In the genomic region with DNA sequence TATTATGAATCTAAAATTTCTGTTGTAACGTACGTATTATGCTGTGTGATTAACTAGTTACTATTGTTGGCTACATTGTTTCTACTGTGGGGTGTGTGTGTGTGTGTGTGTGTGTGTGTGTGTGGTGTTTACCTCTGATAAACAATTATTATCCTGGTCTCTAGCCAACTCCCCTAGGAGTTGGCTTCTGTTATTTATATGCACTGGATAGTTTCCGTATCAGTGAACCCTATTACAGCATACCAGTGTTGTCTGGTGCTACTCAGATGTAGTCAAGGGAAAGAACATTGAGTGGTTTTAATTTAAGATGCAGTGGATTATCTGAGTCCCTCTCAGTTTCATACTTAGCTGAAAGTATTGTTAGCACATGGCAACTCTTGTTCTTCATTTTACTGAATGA, we compare ENCODE assay signal across 13 mouse cellular contexts.
DNase-seq lines count a peak whose midpoint lies in the region; ATAC-seq lines count a peak whose summit lies in the region.
"Had no signal": no experiment of that assay in that cellular context is flagged by ENCODE, and none has a peak within 500 bp of the region (broad histone marks: within the 10 kb centered on the region; RNA-seq: fewer than 3 reads in every experiment).

No protein-coding gene starts in this region.

- peak; percentile 68; the same call in 1 of the 2 replicates for ATAC-seq in heart, embryonic 14.5 days (ENCODE audit: insufficient number of reproducible peaks, insufficient read depth, low FRiP score, low read depth)
- no peak for ATAC-seq in heart, embryonic 12.5 days (ENCODE audit: insufficient number of reproducible peaks, low FRiP score)
- 0 out of 2 replicates have a peak, but pooled peaks have one; percentile 52 for ATAC-seq in midbrain, embryonic 12.5 days (ENCODE audit: low FRiP score, low read depth)
- no peak for ATAC-seq in midbrain, embryonic 16.5 days
- ATAC-seq in forebrain, embryonic 16.5 days: peak; percentile 47
- ATAC-seq: activated CD4-positive, CD25-positive, alpha-beta regulatory T cell, adult 4 months had no signal

- H3K27ac ChIP-seq in heart, embryonic 14.5 days (replicated peaks in 1 of 2; ENCODE audit: control insufficient read depth in 1 of 2, insufficient read depth in 1 of 2, low read depth in 2 of 2, low read length in 2 of 2): 0 out of 4 replicates have a peak overlapping the region, but pooled peaks of 1 of the 2 experiments have one; percentile 50
- H3K27ac ChIP-seq in heart, embryonic 12.5 days (ENCODE audit: poor library complexity, severe bottlenecking): no peak overlapping the region
- H3K27ac ChIP-seq in midbrain, embryonic 12.5 days (replicated peaks): no peak overlapping the region
- no peak overlapping the region for H3K27ac ChIP-seq in midbrain, embryonic 16.5 days (ENCODE audit: low read length)
- H3K27ac ChIP-seq in forebrain, embryonic 16.5 days (ENCODE audit: low read length): no peak overlapping the region
- H3K27ac ChIP-seq: kidney, embryonic 15.5 days; liver, embryonic 14.5 days had no signal

- no peaks in the 10 kb centered on the region for H3K27me3 ChIP-seq in heart, embryonic 14.5 days (ENCODE audit: control insufficient read depth, insufficient read depth, low read length)
- no peaks in the 10 kb centered on the region for H3K27me3 ChIP-seq in heart, embryonic 12.5 days (replicated peaks)
- H3K27me3 ChIP-seq in midbrain, embryonic 12.5 days: no peaks in the 10 kb centered on the region
- H3K27me3 ChIP-seq in midbrain, embryonic 16.5 days (ENCODE audit: control insufficient read depth, insufficient read depth, low read depth, low read length): no peaks in the 10 kb centered on the region
- H3K27me3 ChIP-seq in forebrain, embryonic 16.5 days (replicated peaks; ENCODE audit: control insufficient read depth, insufficient read depth, low read length): no peaks in the 10 kb centered on the region
- H3K27me3 ChIP-seq: kidney, embryonic 15.5 days had no signal

- peaks cover 0 to 7% of the 10 kb centered on the region in 2 experiments; a peak in 2 of 4 replicates for H3K4me1 ChIP-seq in heart, embryonic 14.5 days (ENCODE audit: control insufficient read depth in 2 of 2, insufficient read depth in 2 of 2, low read length in 2 of 2)
- H3K4me1 ChIP-seq in heart, embryonic 12.5 days (replicated peaks): no peaks in the 10 kb centered on the region
- H3K4me1 ChIP-seq in midbrain, embryonic 12.5 days: no peaks in the 10 kb centered on the region
- H3K4me1 ChIP-seq in midbrain, embryonic 16.5 days (ENCODE audit: control insufficient read depth, insufficient read depth, low read length): no peaks in the 10 kb centered on the region
- H3K4me1 ChIP-seq in forebrain, embryonic 16.5 days (replicated peaks; ENCODE audit: control insufficient read depth, insufficient read depth, low read length): peaks cover 7% of the 10 kb centered on the region
- H3K4me1 ChIP-seq: kidney, embryonic 15.5 days had no signal

- no peaks in the 10 kb centered on the region for H3K9me3 ChIP-seq in heart, embryonic 14.5 days (ENCODE audit: control insufficient read depth, low read length)
- H3K9me3 ChIP-seq in heart, embryonic 12.5 days (replicated peaks): no peaks in the 10 kb centered on the region
- no peaks in the 10 kb centered on the region for H3K9me3 ChIP-seq in midbrain, embryonic 12.5 days
- no peaks in the 10 kb centered on the region for H3K9me3 ChIP-seq in midbrain, embryonic 16.5 days (replicated peaks; ENCODE audit: control insufficient read depth, low read length, poor library complexity, severe bottlenecking)
- no peaks in the 10 kb centered on the region for H3K9me3 ChIP-seq in forebrain, embryonic 16.5 days (ENCODE audit: control insufficient read depth, low read length)
- H3K9me3 ChIP-seq: kidney, embryonic 15.5 days had no signal

- DNase-seq in retina, postnatal 1 day: peak; percentile 19
- DNase-seq in spleen, adult 12 weeks (ENCODE audit: low spot score): no peak
- DNase-seq: cerebellum, adult 11-12 months; lung, postnatal 14 days; thymus, postnatal 4 days had no signal

- no peak overlapping the region for H3K4me3 ChIP-seq in heart, embryonic 14.5 days (ENCODE audit: control insufficient read depth in 1 of 2, insufficient read depth in 1 of 2, low read depth in 1 of 2, low read length in 2 of 2)
- H3K4me3 ChIP-seq in heart, embryonic 12.5 days: no peak overlapping the region
- no peak overlapping the region for H3K4me3 ChIP-seq in midbrain, embryonic 12.5 days
- H3K4me3 ChIP-seq in midbrain, embryonic 16.5 days (ENCODE audit: low read depth, low read length): no peak overlapping the region
- no peak overlapping the region for H3K4me3 ChIP-seq in forebrain, embryonic 16.5 days (replicated peaks; ENCODE audit: low read length)
- H3K4me3 ChIP-seq: kidney, embryonic 15.5 days had no signal

- H3K36me3 ChIP-seq in heart, embryonic 14.5 days (ENCODE audit: control insufficient read depth, insufficient read depth, low read length): no peaks in the 10 kb centered on the region
- no peaks in the 10 kb centered on the region for H3K36me3 ChIP-seq in heart, embryonic 12.5 days
- H3K36me3 ChIP-seq in midbrain, embryonic 12.5 days: no peaks in the 10 kb centered on the region
- H3K36me3 ChIP-seq in midbrain, embryonic 16.5 days (ENCODE audit: control insufficient read depth, insufficient read depth, low read length): no peaks in the 10 kb centered on the region
- H3K36me3 ChIP-seq in forebrain, embryonic 16.5 days (ENCODE audit: control insufficient read depth, insufficient read depth): no peaks in the 10 kb centered on the region
- H3K36me3 ChIP-seq: kidney, embryonic 15.5 days had no signal

- 52% methylated on average over 3 of the region's 3 CpGs for WGBS in heart, embryonic 14.5 days
- WGBS in heart, embryonic 12.5 days: 70% methylated on average over 3 of the region's 3 CpGs
- 88% methylated on average over 3 of the region's 3 CpGs for WGBS in midbrain, embryonic 12.5 days
- WGBS in midbrain, embryonic 16.5 days: 72% methylated on average over 3 of the region's 3 CpGs
- 41% methylated on average over 3 of the region's 3 CpGs for WGBS in forebrain, embryonic 16.5 days

- H3K4me2 ChIP-seq in heart, embryonic 14.5 days (ENCODE audit: low read length): peak overlapping the region; percentile 31
- H3K4me2 ChIP-seq in heart, embryonic 12.5 days: no peak overlapping the region
- no peak overlapping the region for H3K4me2 ChIP-seq in midbrain, embryonic 12.5 days (replicated peaks)
- H3K4me2 ChIP-seq in midbrain, embryonic 16.5 days (ENCODE audit: low read length): no peak overlapping the region
- no peak overlapping the region for H3K4me2 ChIP-seq in forebrain, embryonic 16.5 days (ENCODE audit: low read length)
- H3K4me2 ChIP-seq: kidney, embryonic 15.5 days had no signal

- no peak overlapping the region for H3K9ac ChIP-seq in heart, embryonic 14.5 days (ENCODE audit: low read length)
- no peak overlapping the region for H3K9ac ChIP-seq in heart, embryonic 12.5 days
- no peak overlapping the region for H3K9ac ChIP-seq in midbrain, embryonic 12.5 days (replicated peaks)
- no peak overlapping the region for H3K9ac ChIP-seq in midbrain, embryonic 16.5 days (ENCODE audit: low read depth, low read length)
- H3K9ac ChIP-seq in forebrain, embryonic 16.5 days (replicated peaks; ENCODE audit: low read depth, low read length): no peak overlapping the region
- H3K9ac ChIP-seq: kidney, embryonic 15.5 days; liver, embryonic 14.5 days had no signal

Comparison
In these comparisons a context has a peak if more than half of its experiments do, and no peak if none do; other contexts are left out.
1. ATAC-seq: peak in heart, embryonic 14.5 days (single experiment), midbrain, embryonic 12.5 days (single experiment) and forebrain, embryonic 16.5 days (single experiment); none in heart, embryonic 12.5 days (single experiment) and midbrain, embryonic 16.5 days (single experiment).